Mouse (Mus musculus): ENCODE data around the gene Nme8.

The Nme8 gene

DNA sequence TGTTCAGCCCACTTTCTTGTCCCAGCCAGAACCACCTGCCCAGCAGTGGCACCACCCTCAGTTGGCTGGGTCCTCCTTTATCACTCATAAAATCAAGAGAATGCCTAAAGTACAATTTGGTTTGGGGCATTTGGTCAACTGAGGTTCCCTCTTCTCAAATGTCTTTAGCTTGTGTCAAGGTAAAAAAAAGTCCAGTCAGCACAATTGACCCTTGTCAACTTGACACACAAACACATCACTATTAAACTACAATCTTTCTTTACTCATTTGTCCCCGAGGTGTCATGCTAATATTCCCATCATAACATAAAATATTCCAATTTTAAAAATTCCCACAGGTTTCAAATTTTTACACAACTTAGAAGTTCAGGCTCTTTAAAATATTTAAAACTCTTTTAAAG lies 83.3 kb downstream of the Nme8 start:
- POLR2A ChIA-PET, result interaction anchor here in 1 of 4 experiments (2.3 to 2.4 kb wide), 2 partner anchors 9 to 17 kb away, joined by 5 to 12 read pairs; partner anchors contain the start of gene Sfrp4

DNA sequence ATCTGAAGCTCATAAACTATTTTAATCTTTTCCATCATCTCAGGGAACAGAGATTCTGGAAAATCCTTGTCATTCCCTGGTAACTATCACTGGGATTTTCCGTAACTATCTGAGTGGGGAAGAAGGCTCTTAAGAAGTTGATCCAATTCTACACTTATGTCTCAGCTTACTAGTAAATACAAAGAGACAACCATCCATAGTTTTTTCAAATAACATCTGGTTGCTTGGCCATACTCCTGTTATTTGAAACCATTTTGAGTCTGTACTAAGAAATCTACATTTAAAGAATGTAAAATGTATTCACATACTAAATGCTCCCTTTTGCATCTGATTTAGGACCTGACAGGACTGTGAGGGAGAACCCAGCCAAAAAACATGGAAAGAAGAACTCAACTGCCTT lies 84.2 kb downstream of the Nme8 start:
- ChIA-PET POLR2A (interaction anchor here in 2 of 4 experiments (1.4 to 2.4 kb wide), 3 partner anchors 9 to 16 kb away, joined by 4 to 12 read pairs (median 5); partner anchors contain the start of gene Sfrp4 (in 2 of the 2)), CTCF (no interaction called here)

More for the DNA sequence above, 83.3 kb downstream of the Nme8 start:
- CTCF ChIA-PET, result no interaction called here

DNA sequence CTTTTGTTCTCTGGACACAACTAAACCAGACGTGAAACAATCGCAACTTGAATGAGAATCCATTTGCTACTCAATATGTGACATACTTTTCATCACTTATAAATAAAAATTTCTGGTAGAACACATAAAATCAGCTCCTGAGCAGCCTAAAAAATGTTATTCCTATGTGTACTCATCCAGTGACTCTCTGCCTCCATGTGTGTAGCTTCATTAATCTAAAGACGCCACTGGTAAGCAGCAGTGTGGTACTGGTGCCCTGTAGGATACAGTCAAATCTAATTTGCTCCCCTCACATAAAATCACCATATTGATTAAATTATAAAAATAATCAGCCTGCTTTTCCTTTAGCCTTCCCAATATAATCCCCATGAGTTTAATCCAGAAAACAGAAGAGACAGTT lies 84.6 kb downstream of the Nme8 start:
- CTCF ChIA-PET, result no interaction called here
- POLR2A ChIA-PET, result interaction anchor here in 3 of 4 experiments (0.6 to 2.4 kb wide), 4 partner anchors 10 to 165 kb away, joined by 4 to 12 read pairs (median 6); partner anchors contain the start of gene Sfrp4 (in 2 of the 3)

DNA sequence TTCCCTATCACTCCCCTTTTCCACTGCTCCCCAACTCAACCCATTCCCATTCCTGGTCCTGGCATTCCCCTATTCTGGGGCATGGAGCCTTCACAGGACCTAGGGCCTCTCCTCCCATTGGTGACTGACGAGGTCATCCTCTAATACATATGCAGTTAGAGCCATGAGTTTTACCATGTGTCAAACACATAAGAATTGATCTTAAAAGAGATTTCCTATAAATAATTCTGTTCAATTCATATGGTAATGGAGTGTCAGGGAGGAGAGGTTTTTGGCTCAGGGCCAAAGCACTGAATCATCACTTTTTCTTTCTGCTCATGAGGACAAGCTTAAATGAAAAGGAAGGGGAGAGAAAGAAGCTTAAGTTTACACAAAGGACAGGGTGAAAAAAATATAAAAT lies 85.2 kb downstream of the Nme8 start:
- POLR2A ChIA-PET, result interaction anchor here in 3 of 4 experiments (0.6 to 2.4 kb wide), 4 partner anchors 10 to 164 kb away, joined by 4 to 12 read pairs (median 6); partner anchors contain the start of gene Sfrp4 (in 2 of the 3)
- CTCF ChIA-PET, result no interaction called here

DNA sequence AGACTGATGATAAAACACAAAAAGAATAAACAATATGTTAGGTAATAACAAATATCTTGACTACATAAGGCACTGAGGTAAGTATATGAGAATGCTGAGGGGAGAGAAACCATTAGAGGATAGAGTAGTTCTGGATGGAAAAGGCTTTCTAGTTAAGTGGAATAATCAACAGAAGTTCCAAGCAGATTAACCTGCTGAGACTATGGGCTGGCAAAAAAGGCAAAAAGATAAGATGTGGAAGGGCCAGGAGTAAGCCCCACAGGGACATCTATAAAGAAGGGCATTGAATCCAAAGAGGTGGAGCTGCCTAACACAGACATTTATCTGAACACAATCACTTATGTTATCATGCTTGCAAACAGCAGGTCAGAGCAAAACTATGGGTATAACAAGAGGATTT lies 89.5 kb downstream of the Nme8 start:
- ChIA-PET POLR2A (no interaction called here), CTCF (no interaction called here)

DNA sequence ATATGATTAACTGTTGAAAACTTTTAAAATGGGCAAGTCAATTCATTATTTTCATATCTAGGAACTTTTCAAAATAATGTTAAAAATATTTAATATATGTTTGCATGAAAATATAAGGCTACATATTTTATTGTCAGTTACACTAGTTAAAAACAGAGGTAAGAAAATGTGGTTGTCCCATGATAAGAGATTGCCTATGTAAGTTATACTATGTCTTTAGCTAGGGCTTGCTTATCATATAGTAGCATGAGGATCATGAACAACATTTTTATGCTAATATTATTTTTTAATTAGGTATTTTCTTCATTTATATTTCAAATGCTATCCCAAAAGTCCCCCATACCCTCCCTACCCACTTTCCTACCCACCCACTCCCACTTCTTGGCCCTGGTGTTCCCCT lies 92.7 kb downstream of the Nme8 start:
- ChIA-PET CTCF (no interaction called here), POLR2A (interaction anchor here in 1 of 4 experiments (1.0 kb wide), 1 partner anchor 210 kb away, joined by 3 read pairs; the partner anchor contains the start of gene Stard3nl)

DNA sequence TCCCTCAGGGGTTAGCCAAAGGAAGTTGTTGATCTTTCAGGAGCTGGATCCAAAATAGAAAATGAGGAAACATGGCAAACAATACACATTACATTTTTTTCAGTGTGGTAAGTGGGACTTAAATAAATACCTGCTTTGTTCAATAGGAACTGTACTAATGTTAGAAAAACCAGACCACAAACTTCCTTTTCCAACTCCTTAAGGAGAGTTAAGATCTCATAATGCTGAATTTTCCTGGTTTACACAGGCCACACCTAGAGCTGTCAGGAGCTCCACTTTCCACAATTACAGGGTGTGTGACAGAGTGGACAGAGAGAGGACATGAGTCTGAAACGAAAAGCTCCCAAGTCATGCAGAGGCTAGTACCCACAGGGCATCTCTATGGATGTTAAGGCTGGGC lies 93.9 kb downstream of the Nme8 start:
- POLR2A ChIA-PET, result interaction anchor here in 1 of 4 experiments (0.6 kb wide), 1 partner anchor 60 kb away, joined by 6 read pairs; no protein-coding TSS in a partner anchor
- CTCF ChIA-PET, result no interaction called here

DNA sequence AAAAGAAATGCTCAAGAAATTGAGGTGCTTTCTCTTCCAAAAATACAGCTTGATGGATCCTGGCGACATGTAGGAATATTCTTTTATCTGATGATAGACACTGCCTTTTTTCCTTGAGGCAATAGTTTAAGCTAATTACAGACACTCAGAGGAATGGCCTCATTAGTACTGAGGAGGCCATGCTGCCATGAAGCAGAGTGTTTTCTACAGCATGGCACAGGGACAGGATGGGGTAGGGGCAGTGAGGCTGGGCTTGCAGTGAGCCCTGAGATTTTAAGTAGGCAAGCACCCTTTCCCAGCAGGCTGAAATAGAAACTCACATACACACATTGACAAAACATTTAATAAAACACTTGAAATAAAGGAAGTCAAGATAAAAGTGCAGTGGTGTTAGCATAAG lies 95.1 kb downstream of the Nme8 start:
- ChIA-PET CTCF (interaction anchor here in 1 of 4 experiments (0.9 kb wide), 1 partner anchor 237 kb away, joined by 3 read pairs; no protein-coding TSS in a partner anchor), POLR2A (no interaction called here)

DNA sequence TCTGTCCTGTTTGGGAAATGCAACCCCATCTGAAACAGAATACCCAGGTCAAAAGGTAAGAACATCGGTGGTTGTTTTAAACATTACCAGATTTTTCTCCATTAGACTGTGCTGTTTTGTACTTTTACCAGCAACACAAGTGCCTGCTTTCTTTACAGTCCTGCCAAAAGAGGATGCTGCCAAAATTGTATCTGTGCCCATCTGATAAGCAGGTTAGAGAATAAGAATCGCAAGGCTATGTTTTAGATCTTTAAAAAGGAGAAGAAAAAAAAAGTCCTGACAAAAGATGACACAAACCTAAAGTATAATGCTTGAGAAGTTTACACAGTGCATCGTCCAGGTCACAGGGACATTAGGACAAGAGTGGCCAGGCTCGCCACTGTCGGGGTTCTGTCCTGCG lies 98.4 kb downstream of the Nme8 start:
- ChIA-PET CTCF (no interaction called here), POLR2A (no interaction called here)

DNA sequence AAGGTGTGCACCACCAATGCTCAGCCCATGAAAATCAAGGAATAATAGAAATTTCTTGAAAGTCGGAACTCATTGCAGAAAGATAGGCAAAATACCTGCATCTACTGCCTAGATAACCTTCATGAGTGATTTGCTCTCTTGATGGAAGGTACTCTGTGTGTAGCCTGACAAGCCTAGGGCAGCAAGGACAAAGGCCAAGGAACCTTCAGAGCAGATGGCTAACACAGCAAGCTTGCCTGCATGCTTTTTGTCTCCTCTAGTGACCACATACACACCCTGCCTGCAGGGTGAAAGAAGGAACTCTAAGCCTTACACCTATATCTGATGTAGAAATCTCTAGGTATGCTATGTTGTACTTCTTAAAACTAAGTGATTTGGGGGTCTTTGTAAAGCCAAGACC lies 102.5 kb downstream of the Nme8 start:
- CTCF ChIA-PET, result no interaction called here

More for the DNA sequence above, 102.5 kb downstream of the Nme8 start:
- POLR2A ChIA-PET, result no interaction called here

Measured in embryonic stem cell, embryonic (primary cell).